Mouse (Mus musculus) MEL (cell line): ENCODE data around the gene Dnhd1.

Source experiments
- CHD2 ChIP-seq: IDR thresholded peaks from 2 replicates; pipeline ENCODE4 v1.6.1; 2011; ENCODE audit warnings: low read length, improper control_type of control experiment
- CTCF ChIP-seq, 3 experiments: IDR thresholded peaks in 2 of 3; conservative IDR thresholded peaks in 1 of 3; 2 replicates each; pipeline ENCODE4 v1.5.1; 2011 to 2012; ENCODE audit warnings: low read length in 3 of 3, low read depth in 2 of 3, mild to moderate bottlenecking in 2 of 3, improper control_type of control experiment in 1 of 3, inconsistent platforms in 1 of 3, mixed read lengths in 1 of 3, moderate library complexity in 1 of 3; ENCODE audit not compliant: control insufficient read depth in 1 of 3, insufficient read depth in 1 of 3, poor library complexity in 1 of 3, severe bottlenecking in 1 of 3
- EP300 ChIP-seq, 2 experiments: IDR thresholded peaks; 2 replicates each; pipeline ENCODE4 v1.6.1; 2011; ENCODE audit warnings: improper control_type of control experiment in 2 of 2, low read length in 2 of 2, low read depth in 1 of 2, mild to moderate bottlenecking in 1 of 2
- GABPA ChIP-seq: IDR thresholded peaks from 2 replicates; pipeline ENCODE4 v1.6.1; 2012; ENCODE audit warnings: low read depth, mild to moderate bottlenecking, inconsistent platforms, low read length, improper control_type of control experiment, moderate library complexity
- GATA1 ChIP-seq: IDR thresholded peaks from 2 replicates; pipeline ENCODE4 v1.6.1; 2011; ENCODE audit warnings: low read depth, low read length, improper control_type of control experiment
- HCFC1 ChIP-seq: IDR thresholded peaks from 2 replicates; pipeline ENCODE4 v1.6.1; 2012; ENCODE audit warnings: low read depth, mild to moderate bottlenecking, inconsistent platforms, low read length, improper control_type of control experiment, moderate library complexity
- MAX ChIP-seq: IDR thresholded peaks from 2 replicates; pipeline ENCODE4 v1.6.1; 2011; ENCODE audit warnings: low read length, improper control_type of control experiment
- MYB ChIP-seq: IDR thresholded peaks from 2 replicates; pipeline ENCODE4 v1.6.1; 2011; ENCODE audit warnings: mild to moderate bottlenecking, low read depth, low read length, improper control_type of control experiment
- POLR2A ChIP-seq, 2 experiments: IDR thresholded peaks; 2 replicates each; pipeline ENCODE4 v1.6.1; 2011 to 2012; ENCODE audit warnings: low read length in 2 of 2, mild to moderate bottlenecking in 2 of 2, control low read depth in 1 of 2, improper control_type of control experiment in 1 of 2, low read depth in 1 of 2, moderate library complexity in 1 of 2; ENCODE audit not compliant: control insufficient read depth in 1 of 2, insufficient read depth in 1 of 2, poor library complexity in 1 of 2
- SMC3 ChIP-seq: IDR thresholded peaks from 2 replicates; pipeline ENCODE4 v1.6.1; 2011; ENCODE audit warnings: low read depth, low read length, improper control_type of control experiment
- TCF12 ChIP-seq: IDR thresholded peaks from 2 replicates; pipeline ENCODE4 v1.6.1; 2014; ENCODE audit warnings: low read depth, mild to moderate bottlenecking, inconsistent platforms, low read length, improper control_type of control experiment, moderate library complexity
- ZKSCAN1 ChIP-seq: IDR thresholded peaks from 2 replicates; pipeline ENCODE4 v1.6.1; 2012; ENCODE audit warnings: low read depth, mild to moderate bottlenecking, inconsistent platforms, low read length, improper control_type of control experiment, moderate library complexity
- ZNF384 ChIP-seq: IDR thresholded peaks from 2 replicates; pipeline ENCODE4 v1.6.1; 2012; ENCODE audit warnings: low read depth, mild to moderate bottlenecking, inconsistent platforms, low read length, improper control_type of control experiment

DNA sequence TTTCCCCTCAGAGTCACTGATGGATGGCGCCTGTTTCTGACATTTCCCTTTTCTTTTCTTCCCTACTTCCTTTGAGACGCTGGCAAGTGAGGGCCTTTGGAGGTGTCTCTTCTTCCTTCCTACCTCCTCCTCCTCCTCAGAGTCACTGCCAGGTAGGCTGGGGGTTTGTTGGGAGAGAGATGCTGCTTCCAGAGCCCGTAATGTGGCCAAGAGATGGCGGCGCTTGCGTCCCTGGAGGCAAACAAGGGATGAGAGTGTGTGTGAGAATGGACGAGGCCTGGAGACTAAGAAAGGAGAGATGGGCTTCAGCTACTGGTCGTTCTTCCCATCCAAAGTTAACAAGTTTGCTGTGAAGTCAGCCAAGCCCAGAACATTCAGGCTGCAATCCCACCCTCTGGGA is 84.2 kb downstream of the Dnhd1 start:
- no peak for TF ChIP-seq CTCF (IDR thresholded peaks at IDR 0.05 in 2 of 3, conservative IDR thresholded peaks at IDR 0.05 in 1 of 3; ENCODE audit: control insufficient read depth in 1 of 3, insufficient read depth in 1 of 3, low read depth in 2 of 3, low read length in 3 of 3, poor library complexity in 1 of 3, severe bottlenecking in 1 of 3)
- TF ChIP-seq POLR2A (IDR thresholded peaks at IDR 0.05; ENCODE audit: control insufficient read depth in 1 of 2, insufficient read depth in 1 of 2, low read depth in 1 of 2, low read length in 2 of 2, poor library complexity in 1 of 2) = no peak
- no peak for TF ChIP-seq MAX
- TF ChIP-seq GATA1 = no peak
- no peak for TF ChIP-seq ZKSCAN1
- no peak for TF ChIP-seq CHD2
- TF ChIP-seq TCF12 = no peak
- no peak for TF ChIP-seq SMC3
- no peak for TF ChIP-seq HCFC1
- no peak for TF ChIP-seq ZNF384
- TF ChIP-seq GABPA = no peak
- TF ChIP-seq MYB = no peak
- TF ChIP-seq EP300 (IDR thresholded peaks at IDR 0.05; ENCODE audit: low read depth in 1 of 2, low read length in 2 of 2) = no peak
